Mouse (Mus musculus) heart, postnatal 0 days (tissue): Measurements from ENCODE around the gene Akt2.

Experiments used
- CTCF ChIP-seq: IDR thresholded peaks from 2 replicates; pipeline ENCODE4 v1.5.1; 2016; ENCODE audit warnings: antibody characterized with exemption, control low read depth, low read depth
- EP300 ChIP-seq: IDR thresholded peaks from 2 replicates; pipeline ENCODE4 v1.6.1; 2016; ENCODE audit warnings: antibody characterized with exemption, low read depth

GRCm38 (mm10) chr7:27610871-27611270 lies 19.5 kb downstream of the Akt2 start:
- TF ChIP-seq CTCF: no peak
- TF ChIP-seq EP300: no peak
